Mouse (Mus musculus) embryonic facial prominence, embryonic 12.5 days (tissue): Measurements from ENCODE around the gene Xylt1. TPM values are rescaled to one million over a fixed set of nuclear protein-coding genes. Genes with fewer than 3 reads are reported as not detected.

Experiments
- ATAC-seq: fragments of 200-750 bp; cut with Nextera tagmentation; 2 replicates; pipeline ENCODE4 v1.8.0; 2017; ENCODE audit not compliant: insufficient number of reproducible peaks, insufficient read depth, low FRiP score, low TSS enrichment
- H3K27ac ChIP-seq: fragments of 300-500 bp; sonication (generic); 2 replicates; pipeline ENCODE4 v1.5.1; 2016; ENCODE audit warnings: mild to moderate bottlenecking
- H3K27me3 ChIP-seq: fragments of 300-500 bp; sonication (generic); 2 replicates; pipeline ENCODE4 v1.6.1; 2016; ENCODE audit warnings: mild to moderate bottlenecking, moderate library complexity
- H3K36me3 ChIP-seq: fragments of 300-500 bp; sonication (generic); 2 replicates; pipeline ENCODE4 v1.6.1; 2016; ENCODE audit warnings: mild to moderate bottlenecking
- H3K4me1 ChIP-seq: fragments of 300-500 bp; sonication (generic); 2 replicates; pipeline ENCODE4 v1.6.1; 2016
- H3K4me2 ChIP-seq: fragments of 300-500 bp; sonication (generic); replicated peaks from 2 replicates; pipeline ENCODE4 v1.6.1; 2016; ENCODE audit warnings: mild to moderate bottlenecking, moderate library complexity
- H3K4me3 ChIP-seq: fragments of 300-500 bp; sonication (generic); 2 replicates; pipeline ENCODE4 v1.5.1; 2016; ENCODE audit warnings: mild to moderate bottlenecking
- H3K9ac ChIP-seq: fragments of 300-500 bp; sonication (generic); 2 replicates; pipeline ENCODE4 v1.6.1; 2016; ENCODE audit warnings: mild to moderate bottlenecking, moderate library complexity
- H3K9me3 ChIP-seq: fragments of 300-500 bp; sonication (generic); 2 replicates; pipeline ENCODE4 v1.6.1; 2016; ENCODE audit warnings: mild to moderate bottlenecking, moderate library complexity
- WGBS: fragments of 180-500 bp; shearing (Covaris S2); methylation state at CpG from one replicate; pipeline ENCODE4 v1.1.7; 2016; 5-methylcytosine and 5-hydroxymethylcytosine counted together
- polyA plus RNA-seq: library from polyadenylated mRNA; unstranded; fragments of >200 nt; fragmentation: Nextera tagmentation; extraction: Ambion mirVana; gene quantifications from 2 replicates; pipeline ENCODE4 v1.2.1, GENCODE M21; 2016

Gene Xylt1
- polyA plus RNA-seq, 1 experiment from 2014 or later = 2.0 TPM

DNA sequence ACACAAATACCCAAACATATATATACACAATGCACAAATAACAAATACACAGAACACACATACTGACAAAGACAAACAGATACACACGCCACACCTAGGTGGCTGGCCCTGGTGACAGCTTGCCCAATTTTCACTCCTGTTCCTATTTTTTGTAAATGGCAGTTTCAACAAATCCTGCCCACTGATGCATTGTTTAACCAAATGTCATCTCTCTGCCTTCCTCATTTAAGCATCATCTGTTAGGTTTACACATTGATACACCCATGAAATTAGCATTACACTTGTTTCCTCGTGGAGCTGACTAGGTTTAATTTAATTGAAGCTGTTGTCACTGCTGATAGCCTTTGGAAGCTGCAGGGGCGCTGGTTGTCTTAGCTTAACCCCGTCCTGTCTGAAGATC is 194.6 kb downstream of the Xylt1 start:
- H3K4me3 ChIP-seq = no peak overlapping the region
- no peaks in the 10 kb centered on the region for H3K27me3 ChIP-seq
- no peak overlapping the region for H3K9ac ChIP-seq
- no peak for ATAC-seq
- H3K9me3 ChIP-seq = no peaks in the 10 kb centered on the region
- no peaks in the 10 kb centered on the region for H3K36me3 ChIP-seq
- H3K4me2 ChIP-seq = no peak overlapping the region
- H3K4me1 ChIP-seq = no peaks in the 10 kb centered on the region
- 44% methylated on average over 4 of the region's 4 CpGs for WGBS
- no peak overlapping the region for H3K27ac ChIP-seq

DNA sequence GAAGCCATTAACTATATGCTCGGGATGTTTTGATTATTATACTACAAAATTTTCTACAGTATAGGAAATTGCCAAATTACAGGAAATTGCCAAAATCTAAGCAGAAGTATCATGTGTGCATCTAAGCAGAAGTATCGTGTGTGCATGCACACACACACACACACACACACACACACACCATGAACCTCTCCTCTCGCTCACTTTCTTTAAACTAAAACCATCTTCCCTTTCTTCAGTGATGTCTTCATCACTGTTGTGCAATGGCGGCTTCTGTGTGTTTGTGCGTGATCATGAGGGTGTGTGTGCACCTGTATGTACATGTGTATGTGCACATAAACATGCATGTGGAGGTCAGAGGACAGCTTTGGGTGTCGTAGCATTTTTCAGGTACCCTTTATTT is 196.3 kb downstream of the Xylt1 start:
- H3K4me2 ChIP-seq = no peak overlapping the region
- no peaks in the 10 kb centered on the region for H3K36me3 ChIP-seq
- H3K4me3 ChIP-seq = no peak overlapping the region
- WGBS = 83% methylated on average over 6 of the region's 6 CpGs
- ATAC-seq = no peak
- no peaks in the 10 kb centered on the region for H3K27me3 ChIP-seq
- H3K9ac ChIP-seq = no peak overlapping the region
- no peaks in the 10 kb centered on the region for H3K4me1 ChIP-seq
- no peak overlapping the region for H3K27ac ChIP-seq
- no peaks in the 10 kb centered on the region for H3K9me3 ChIP-seq

DNA sequence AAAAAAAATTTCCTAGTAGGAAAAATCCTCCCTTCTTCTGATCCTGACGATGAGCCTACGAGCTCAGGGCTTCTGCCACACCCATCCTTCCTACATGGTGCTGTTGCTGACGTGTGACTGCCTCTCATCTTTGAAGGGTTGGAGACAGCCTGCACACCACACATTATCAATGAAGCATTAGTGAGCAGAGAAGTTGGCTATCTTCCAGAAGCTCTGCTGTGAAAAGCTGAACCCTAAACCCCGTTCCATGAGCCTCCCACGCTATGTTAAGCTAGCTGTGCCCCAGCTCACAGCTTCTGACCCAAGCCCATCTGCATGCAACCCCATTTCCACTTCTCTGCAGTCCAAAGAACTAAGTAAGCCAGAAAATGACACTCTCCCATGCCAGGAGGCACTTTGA is 204.4 kb downstream of the Xylt1 start:
- Histone ChIP-seq H3K4me1 (no peaks in the 10 kb centered on the region), H3K4me2 (no peak overlapping the region), H3K36me3 (no peaks in the 10 kb centered on the region), H3K9ac (no peak overlapping the region), H3K4me3 (no peak overlapping the region), H3K9me3 (no peaks in the 10 kb centered on the region), H3K27ac (no peak overlapping the region), H3K27me3 (no peaks in the 10 kb centered on the region)
- ATAC-seq = no peak
- 66% methylated on average over 5 of the region's 5 CpGs for WGBS

DNA sequence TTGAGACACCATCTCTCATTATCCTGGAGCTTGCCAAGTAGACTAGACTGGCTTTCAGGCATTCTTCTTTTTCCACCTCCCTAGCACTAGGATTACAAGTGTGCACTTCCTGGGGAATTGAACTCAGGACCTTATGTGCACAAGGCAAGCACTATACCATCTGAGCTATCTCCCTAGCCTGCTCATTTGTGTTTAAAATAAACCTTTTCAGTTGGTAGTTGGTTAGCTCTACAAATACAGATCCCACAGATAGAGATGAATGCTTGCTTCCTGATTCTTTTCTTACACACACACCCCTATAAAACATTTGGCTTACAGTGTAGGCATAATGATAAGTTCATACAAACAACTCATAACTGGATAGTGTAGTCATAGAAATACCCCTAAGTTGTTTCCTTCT is 206.0 kb downstream of the Xylt1 start:
- Histone ChIP-seq H3K9ac (no peak overlapping the region), H3K4me1 (no peaks in the 10 kb centered on the region), H3K4me3 (no peak overlapping the region), H3K4me2 (no peak overlapping the region), H3K9me3 (no peaks in the 10 kb centered on the region), H3K27ac (no peak overlapping the region), H3K27me3 (no peaks in the 10 kb centered on the region), H3K36me3 (no peaks in the 10 kb centered on the region)
- ATAC-seq = no peak

DNA sequence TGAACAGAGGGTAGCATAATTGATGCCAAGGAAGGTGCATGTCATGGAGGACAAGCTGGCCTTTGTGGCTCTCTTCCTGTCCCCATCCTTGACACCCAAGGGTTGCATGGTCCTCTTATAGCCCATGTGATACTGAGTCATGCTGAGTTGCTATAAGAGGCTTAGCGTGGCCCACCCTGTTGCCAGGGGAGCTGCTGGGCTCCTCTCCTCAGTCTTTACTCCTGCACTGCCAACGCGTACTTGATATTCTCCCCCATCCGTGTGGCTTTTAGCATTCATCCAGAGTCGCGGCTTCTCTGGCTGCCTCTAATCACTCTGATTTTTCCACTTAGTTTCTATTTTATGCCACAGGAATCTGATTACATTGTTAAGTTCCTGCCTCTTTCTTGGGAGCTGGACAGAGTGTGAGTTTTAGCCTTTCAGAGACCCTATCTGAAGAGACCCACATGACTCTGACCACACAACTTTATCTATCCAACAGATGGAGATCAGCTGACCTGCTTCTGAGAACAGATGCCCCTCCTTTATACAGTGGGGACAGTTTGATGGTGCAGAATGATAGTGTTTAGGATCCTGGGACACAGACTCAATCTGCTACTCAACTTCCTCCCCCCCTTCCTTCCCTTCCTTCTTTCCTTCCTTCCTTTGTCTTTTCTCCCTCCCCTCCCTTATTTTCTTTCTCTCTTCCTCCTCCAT is 206.6 kb downstream of the Xylt1 start:
- 76% methylated on average over 6 of the region's 6 CpGs for WGBS
- Histone ChIP-seq H3K4me1 (no peaks in the 10 kb centered on the region), H3K9me3 (no peaks in the 10 kb centered on the region), H3K4me3 (no peak overlapping the region), H3K9ac (no peak overlapping the region), H3K27me3 (no peaks in the 10 kb centered on the region), H3K4me2 (no peak overlapping the region), H3K27ac (no peak overlapping the region), H3K36me3 (no peaks in the 10 kb centered on the region)
- no peak for ATAC-seq

DNA sequence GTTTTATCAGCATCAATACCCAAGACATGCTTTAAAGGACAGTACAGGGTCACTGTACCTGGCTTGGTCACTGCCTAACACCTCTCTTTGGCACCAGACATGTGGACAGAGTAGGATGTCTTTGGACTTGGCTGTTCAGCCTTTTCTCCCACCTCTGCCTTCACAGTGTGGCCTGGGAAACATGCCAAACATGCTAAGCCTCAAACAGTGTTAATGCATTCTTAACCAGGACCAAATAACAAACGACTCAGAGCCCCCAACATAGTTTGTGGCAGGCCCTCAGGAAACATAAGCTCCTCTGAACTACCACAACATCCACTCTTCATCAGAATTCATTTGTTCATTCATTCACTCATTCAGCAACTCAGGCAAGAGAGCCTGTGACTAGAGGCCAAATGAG is 207.6 kb downstream of the Xylt1 start:
- 72% methylated on average over 1 of the region's 1 CpGs for WGBS
- no peaks in the 10 kb centered on the region for H3K9me3 ChIP-seq
- no peak for ATAC-seq
- H3K4me3 ChIP-seq = no peak overlapping the region
- H3K4me1 ChIP-seq = no peaks in the 10 kb centered on the region
- no peaks in the 10 kb centered on the region for H3K27me3 ChIP-seq
- H3K36me3 ChIP-seq = no peaks in the 10 kb centered on the region
- no peak overlapping the region for H3K27ac ChIP-seq
- H3K9ac ChIP-seq = no peak overlapping the region
- no peak overlapping the region for H3K4me2 ChIP-seq

DNA sequence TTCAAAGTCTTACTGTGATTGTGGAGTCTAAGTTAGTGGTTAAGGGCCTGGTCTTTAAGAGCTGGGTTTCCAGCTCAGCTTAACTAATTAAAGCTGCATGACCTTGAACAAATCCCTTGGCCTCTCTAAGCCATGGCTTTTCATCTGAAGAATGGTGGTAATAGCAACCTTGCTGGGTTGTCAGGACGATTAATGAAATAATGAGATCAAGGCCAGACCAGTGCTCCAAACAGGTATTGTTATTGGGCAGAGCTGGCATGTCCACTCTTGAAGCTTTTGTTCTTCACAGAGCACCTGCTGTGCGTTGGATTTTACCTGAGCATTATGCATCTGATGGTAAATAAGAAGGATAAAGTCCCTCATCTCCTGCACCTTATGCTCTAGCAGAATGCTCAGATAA is 208.6 kb downstream of the Xylt1 start:
- no peak overlapping the region for H3K4me3 ChIP-seq
- H3K36me3 ChIP-seq = no peaks in the 10 kb centered on the region
- H3K27me3 ChIP-seq = no peaks in the 10 kb centered on the region
- no peaks in the 10 kb centered on the region for H3K4me1 ChIP-seq
- no peaks in the 10 kb centered on the region for H3K9me3 ChIP-seq
- H3K9ac ChIP-seq = no peak overlapping the region
- 71% methylated on average over 2 of the region's 2 CpGs for WGBS
- H3K4me2 ChIP-seq = no peak overlapping the region
- H3K27ac ChIP-seq = no peak overlapping the region
- no peak for ATAC-seq

DNA sequence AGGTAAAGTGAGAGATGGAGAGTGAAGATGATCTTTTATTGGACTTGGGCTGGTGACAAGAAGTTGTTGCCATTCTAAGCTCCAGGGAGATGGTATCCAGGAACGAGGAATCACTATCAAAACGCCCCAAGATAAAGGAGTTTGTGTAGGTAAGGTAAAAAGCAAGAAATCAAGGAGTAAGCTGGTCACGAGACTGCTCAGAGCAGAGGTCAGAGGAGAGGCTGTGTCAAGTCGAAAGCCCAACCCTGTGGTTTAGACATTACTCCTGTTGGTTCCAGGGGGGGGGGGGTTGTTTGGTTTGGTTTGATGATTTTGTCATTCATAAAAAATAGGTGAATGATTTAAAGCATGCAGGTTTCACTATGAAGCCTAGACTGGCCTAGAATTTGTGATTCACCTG is 209.0 kb downstream of the Xylt1 start:
- no peak for ATAC-seq
- Histone ChIP-seq H3K4me3 (no peak overlapping the region), H3K4me1 (no peaks in the 10 kb centered on the region), H3K27me3 (no peaks in the 10 kb centered on the region), H3K27ac (no peak overlapping the region), H3K9ac (no peak overlapping the region), H3K9me3 (no peaks in the 10 kb centered on the region), H3K36me3 (no peaks in the 10 kb centered on the region), H3K4me2 (no peak overlapping the region)
- WGBS = 72% methylated on average over 4 of the region's 4 CpGs

DNA sequence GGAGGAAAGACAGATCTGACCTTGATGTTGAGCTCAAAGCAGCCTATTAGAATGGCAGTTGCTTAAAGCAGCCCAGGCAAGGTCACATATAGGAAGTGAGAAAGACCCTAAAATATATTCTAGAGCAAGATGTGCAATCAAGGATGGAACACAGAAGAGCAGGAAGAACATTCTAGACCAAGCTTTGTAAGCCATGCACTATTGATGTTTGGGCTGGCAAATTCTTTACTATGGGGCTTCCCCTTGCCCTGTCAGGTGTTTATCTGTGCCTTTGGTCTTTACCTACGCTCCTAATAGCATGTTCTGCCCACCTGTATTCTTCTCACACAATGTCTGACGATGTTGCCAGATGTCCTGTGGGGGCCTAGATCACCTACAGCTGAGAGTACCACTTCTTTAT is 213.4 kb downstream of the Xylt1 start:
- H3K4me3 ChIP-seq = no peak overlapping the region
- no peaks in the 10 kb centered on the region for H3K36me3 ChIP-seq
- no peak overlapping the region for H3K4me2 ChIP-seq
- no peak for ATAC-seq
- no peak overlapping the region for H3K9ac ChIP-seq
- H3K9me3 ChIP-seq = no peaks in the 10 kb centered on the region
- 84% methylated on average over 2 of the region's 2 CpGs for WGBS
- H3K27me3 ChIP-seq = no peaks in the 10 kb centered on the region
- H3K27ac ChIP-seq = no peak overlapping the region
- H3K4me1 ChIP-seq = no peaks in the 10 kb centered on the region

DNA sequence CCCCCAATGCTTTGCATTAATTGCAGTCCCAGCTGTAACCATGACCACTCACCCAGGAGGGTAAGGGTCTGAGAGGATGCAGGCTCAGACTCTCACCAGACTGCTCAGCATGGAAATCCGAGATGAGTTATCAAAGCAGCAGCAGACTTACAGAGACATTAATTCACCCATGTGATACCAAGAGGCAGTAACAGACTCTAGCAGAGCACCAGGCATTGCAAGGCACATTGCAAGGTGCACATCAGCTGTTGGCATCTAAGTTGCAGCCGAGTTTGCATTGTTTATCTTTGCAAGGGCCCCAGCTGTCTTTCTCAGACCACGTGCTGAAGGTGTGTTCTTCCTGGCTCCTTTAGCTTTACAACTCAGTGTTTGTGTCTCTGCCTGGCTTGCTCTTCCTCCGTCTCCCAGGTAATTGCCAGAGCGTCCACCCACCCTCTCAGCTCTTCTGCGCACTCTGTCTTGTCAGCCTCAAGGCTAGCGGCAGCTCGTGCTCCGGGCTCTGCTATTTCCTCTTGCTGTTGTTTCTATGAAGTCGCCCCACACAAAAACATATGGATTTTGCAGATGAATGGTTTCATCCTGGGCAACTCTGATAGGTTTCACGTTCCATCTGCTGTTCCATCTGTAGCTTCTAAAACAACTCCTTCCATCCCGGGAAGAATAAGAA is 214.4 kb downstream of the Xylt1 start:
- Histone ChIP-seq H3K9ac (no peak overlapping the region), H3K4me2 (no peak overlapping the region), H3K9me3 (no peaks in the 10 kb centered on the region), H3K4me3 (no peak overlapping the region), H3K27me3 (no peaks in the 10 kb centered on the region), H3K4me1 (no peaks in the 10 kb centered on the region), H3K36me3 (no peaks in the 10 kb centered on the region), H3K27ac (no peak overlapping the region)
- ATAC-seq = no peak
- WGBS = 82% methylated on average over 12 of the region's 12 CpGs

DNA sequence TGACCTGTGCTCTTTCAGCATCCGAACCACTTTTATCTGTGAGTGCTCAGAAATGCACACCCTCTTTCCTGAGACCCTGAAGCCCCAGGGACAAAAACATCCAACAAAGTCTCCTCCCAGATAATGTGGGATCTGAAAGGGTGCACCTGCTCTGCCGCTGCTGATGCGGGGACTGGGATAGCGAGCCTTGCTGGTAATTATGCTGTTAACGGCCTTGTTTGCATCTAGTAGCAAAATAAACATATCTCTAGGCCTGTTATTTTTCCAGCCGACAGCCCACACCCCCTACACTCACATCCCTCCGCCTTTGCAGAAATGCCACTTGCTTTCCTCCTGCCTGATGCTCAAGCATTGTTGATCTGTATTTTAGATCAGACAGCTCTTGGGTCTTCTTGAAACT is 219.7 kb downstream of the Xylt1 start:
- 44% methylated on average over 7 of the region's 7 CpGs for WGBS
- Histone ChIP-seq H3K36me3 (no peaks in the 10 kb centered on the region), H3K27ac (no peak overlapping the region), H3K4me3 (no peak overlapping the region), H3K9ac (no peak overlapping the region), H3K4me2 (no peak overlapping the region), H3K9me3 (no peaks in the 10 kb centered on the region), H3K4me1 (no peaks in the 10 kb centered on the region), H3K27me3 (no peaks in the 10 kb centered on the region)
- no peak for ATAC-seq

DNA sequence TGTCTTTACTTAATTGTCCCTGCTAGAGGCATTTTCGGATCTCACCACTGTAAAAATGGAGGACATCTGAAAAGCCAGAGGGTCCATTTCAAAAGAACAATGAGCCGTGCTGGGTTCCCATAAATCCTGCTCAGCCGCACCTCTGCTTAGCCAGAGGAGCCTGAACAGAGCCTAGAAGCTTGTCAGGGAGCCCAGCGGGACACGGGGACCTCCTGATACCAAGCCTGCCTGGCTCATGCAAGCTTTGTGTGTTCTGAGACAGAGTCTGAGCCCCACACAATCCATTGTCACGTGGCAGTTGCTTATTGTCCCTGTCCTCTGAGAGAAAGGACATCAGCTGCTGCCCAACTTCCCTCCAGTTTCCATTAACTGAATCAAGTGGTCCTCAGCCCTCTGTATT is 229.7 kb downstream of the Xylt1 start:
- no peaks in the 10 kb centered on the region for H3K36me3 ChIP-seq
- no peak overlapping the region for H3K27ac ChIP-seq
- H3K4me1 ChIP-seq = no peaks in the 10 kb centered on the region
- no peaks in the 10 kb centered on the region for H3K9me3 ChIP-seq
- H3K4me3 ChIP-seq = no peak overlapping the region
- H3K4me2 ChIP-seq = no peak overlapping the region
- H3K9ac ChIP-seq = no peak overlapping the region
- WGBS = 70% methylated on average over 6 of the region's 6 CpGs
- ATAC-seq = no peak
- H3K27me3 ChIP-seq = no peaks in the 10 kb centered on the region
